Comparison of ENCODE assay signal across 19 mouse cellular contexts in genomic region chr6:38870070-38870469, GRCm38 (mm10). TPM values are rescaled to one million over a fixed set of nuclear protein-coding genes. Genes with fewer than 3 reads are reported as not detected.
DNase-seq lines count a peak whose midpoint lies in the region; ATAC-seq lines count a peak whose summit lies in the region.
"Had no signal": no experiment of that assay in that cellular context is flagged by ENCODE, and none has a peak within 500 bp of the region (broad histone marks: within the 10 kb centered on the region; RNA-seq: fewer than 3 reads in every experiment).

No protein-coding gene starts in this region.

- DNase-seq in intestine, embryonic 14.5 days (ENCODE audit: low spot score): peak; percentile 47
- peak; percentile 86 for DNase-seq in midbrain, embryonic 11.5 days (ENCODE audit: low spot score, missing footprints)
- DNase-seq in embryonic facial prominence, embryonic 10.5 days (ENCODE audit: low spot score): no peak
- DNase-seq in frontal cortex, postnatal 25 days (ENCODE audit: low spot score in 2 of 2): no peak
- no peak for DNase-seq in thymus, adult 18-20 months
- DNase-seq: cerebellum, adult 8-10 months; gastrocnemius, postnatal 10 days; lung, embryonic 14.5 days; lung, postnatal 4 days; spleen, adult 18-20 months had no signal

- H3K79me2 ChIP-seq in macrophage (ENCODE audit: inconsistent target): peaks cover 94% of the 10 kb centered on the region

- no peak overlapping the region for H3K4me3 ChIP-seq in intestine, embryonic 14.5 days (ENCODE audit: low read depth, low read length)
- no peak overlapping the region for H3K4me3 ChIP-seq in intestine, embryonic 15.5 days (replicated peaks)
- H3K4me3 ChIP-seq in midbrain, embryonic 11.5 days (ENCODE audit: low read depth, low read length): no peak overlapping the region
- H3K4me3 ChIP-seq in midbrain, embryonic 15.5 days: no peak overlapping the region
- H3K4me3 ChIP-seq in embryonic facial prominence, embryonic 10.5 days: no peak overlapping the region
- no peak overlapping the region for H3K4me3 ChIP-seq in macrophage (ENCODE audit: inconsistent target)
- H3K4me3 ChIP-seq: embryonic facial prominence, embryonic 15.5 days; heart, embryonic 13.5 days; limb, embryonic 13.5 days had no signal

- H3K27ac ChIP-seq in intestine, embryonic 14.5 days (ENCODE audit: low read depth): no peak overlapping the region
- no peak overlapping the region for H3K27ac ChIP-seq in intestine, embryonic 15.5 days
- no peak overlapping the region for H3K27ac ChIP-seq in midbrain, embryonic 11.5 days (ENCODE audit: low read depth, low read length)
- H3K27ac ChIP-seq in midbrain, embryonic 15.5 days: no peak overlapping the region
- H3K27ac ChIP-seq in embryonic facial prominence, embryonic 10.5 days (replicated peaks): 0 out of 2 replicates have a peak overlapping the region, but pooled peaks have one; percentile 12
- H3K27ac ChIP-seq in macrophage: peak overlapping the region; percentile 74
- H3K27ac ChIP-seq: embryonic facial prominence, embryonic 15.5 days; heart, embryonic 13.5 days; kidney, postnatal 0 days; limb, embryonic 13.5 days had no signal

- H3K4me1 ChIP-seq in intestine, embryonic 14.5 days (replicated peaks; ENCODE audit: control insufficient read depth, insufficient read depth, low read length): peaks cover 39% of the 10 kb centered on the region
- peaks cover 48% of the 10 kb centered on the region for H3K4me1 ChIP-seq in intestine, embryonic 15.5 days (replicated peaks)
- peaks cover 41% of the 10 kb centered on the region for H3K4me1 ChIP-seq in midbrain, embryonic 11.5 days (ENCODE audit: control insufficient read depth, insufficient read depth, low read length)
- H3K4me1 ChIP-seq in midbrain, embryonic 15.5 days: peaks cover 73% of the 10 kb centered on the region
- H3K4me1 ChIP-seq in embryonic facial prominence, embryonic 10.5 days: peaks cover 81% of the 10 kb centered on the region

- H3K27me3 ChIP-seq in intestine, embryonic 14.5 days (replicated peaks; ENCODE audit: control insufficient read depth, insufficient read depth, low read length): no peaks in the 10 kb centered on the region
- no peaks in the 10 kb centered on the region for H3K27me3 ChIP-seq in intestine, embryonic 15.5 days (replicated peaks)
- H3K27me3 ChIP-seq in midbrain, embryonic 11.5 days (ENCODE audit: control insufficient read depth, insufficient read depth, low read length): no peaks in the 10 kb centered on the region
- H3K27me3 ChIP-seq in midbrain, embryonic 15.5 days (replicated peaks): no peaks in the 10 kb centered on the region
- no peaks in the 10 kb centered on the region for H3K27me3 ChIP-seq in embryonic facial prominence, embryonic 10.5 days (replicated peaks; ENCODE audit: low read depth, poor library complexity, severe bottlenecking)
- H3K27me3 ChIP-seq: embryonic facial prominence, embryonic 15.5 days; heart, embryonic 13.5 days; limb, embryonic 13.5 days had no signal

- 41% methylated on average over 2 of the region's 2 CpGs for WGBS in intestine, embryonic 14.5 days
- WGBS in intestine, embryonic 15.5 days: 43% methylated on average over 2 of the region's 2 CpGs
- 3% methylated on average over 2 of the region's 2 CpGs for WGBS in midbrain, embryonic 11.5 days
- 13% methylated on average over 2 of the region's 2 CpGs for WGBS in midbrain, embryonic 15.5 days
- 18% methylated on average over 2 of the region's 2 CpGs for WGBS in embryonic facial prominence, embryonic 10.5 days
- WGBS in macrophage (ENCODE audit: missing documents): 95% methylated on average over 2 of the region's 2 CpGs

- H3K9me3 ChIP-seq in intestine, embryonic 14.5 days (ENCODE audit: control insufficient read depth, low read length): no peaks in the 10 kb centered on the region
- H3K9me3 ChIP-seq in intestine, embryonic 15.5 days: no peaks in the 10 kb centered on the region
- H3K9me3 ChIP-seq in midbrain, embryonic 11.5 days (ENCODE audit: control insufficient read depth, low read length): no peaks in the 10 kb centered on the region
- no peaks in the 10 kb centered on the region for H3K9me3 ChIP-seq in midbrain, embryonic 15.5 days
- no peaks in the 10 kb centered on the region for H3K9me3 ChIP-seq in embryonic facial prominence, embryonic 10.5 days
- H3K9me3 ChIP-seq: embryonic facial prominence, embryonic 15.5 days; heart, embryonic 13.5 days; limb, embryonic 13.5 days had no signal

- no peak overlapping the region for H3K4me2 ChIP-seq in intestine, embryonic 14.5 days (ENCODE audit: low read length)
- H3K4me2 ChIP-seq in intestine, embryonic 15.5 days (replicated peaks): no peak overlapping the region
- H3K4me2 ChIP-seq in midbrain, embryonic 11.5 days: no peak overlapping the region
- H3K4me2 ChIP-seq in midbrain, embryonic 15.5 days: no peak overlapping the region
- H3K4me2 ChIP-seq: embryonic facial prominence, embryonic 15.5 days; heart, embryonic 13.5 days; limb, embryonic 13.5 days; lung, embryonic 14.5 days had no signal

- no peak for ATAC-seq in intestine, embryonic 14.5 days (replicated peaks; ENCODE audit: low FRiP score, low TSS enrichment, low read depth)
- ATAC-seq in intestine, embryonic 15.5 days: no peak
- no peak for ATAC-seq in midbrain, embryonic 11.5 days (ENCODE audit: low FRiP score)
- no peak for ATAC-seq in midbrain, embryonic 15.5 days (replicated peaks)
- ATAC-seq: hindbrain, embryonic 16.5 days; midbrain, embryonic 16.5 days had no signal

- H3K9ac ChIP-seq in intestine, embryonic 14.5 days (ENCODE audit: low read length): no peak overlapping the region
- no peak overlapping the region for H3K9ac ChIP-seq in intestine, embryonic 15.5 days
- H3K9ac ChIP-seq in midbrain, embryonic 11.5 days (ENCODE audit: low read length): no peak overlapping the region
- no peak overlapping the region for H3K9ac ChIP-seq in midbrain, embryonic 15.5 days
- H3K9ac ChIP-seq: embryonic facial prominence, embryonic 15.5 days; heart, embryonic 13.5 days; limb, embryonic 13.5 days; lung, embryonic 14.5 days had no signal

- H3K36me3 ChIP-seq in intestine, embryonic 14.5 days (ENCODE audit: control insufficient read depth, insufficient read depth, low read length): peaks cover 11% of the 10 kb centered on the region; the same call in 1 of the 2 replicates
- no peaks in the 10 kb centered on the region for H3K36me3 ChIP-seq in intestine, embryonic 15.5 days
- no peaks in the 10 kb centered on the region for H3K36me3 ChIP-seq in midbrain, embryonic 11.5 days (ENCODE audit: control insufficient read depth, insufficient read depth, low read length)
- H3K36me3 ChIP-seq in midbrain, embryonic 15.5 days (replicated peaks): no peaks in the 10 kb centered on the region
- H3K36me3 ChIP-seq in embryonic facial prominence, embryonic 10.5 days (replicated peaks): peaks cover 18% of the 10 kb centered on the region
- no peaks in the 10 kb centered on the region for H3K36me3 ChIP-seq in macrophage (ENCODE audit: inconsistent target)
- H3K36me3 ChIP-seq: embryonic facial prominence, embryonic 15.5 days had no signal

RNA-seq across cellular contexts. Expression of gene Tbxas1, which starts 5.1 kb away (rescaled TPM):
- 2.1 and 2.4 TPM in 2 replicates for polyA plus RNA-seq in intestine, embryonic 14.5 days (2014; fragmentation: Nextera tagmentation; extraction: Ambion mirVana)
- 3.4 and 4.0 TPM in 2 replicates for polyA plus RNA-seq in intestine, embryonic 15.5 days (2015; fragmentation: Nextera tagmentation; extraction: Ambion mirVana)
- polyA plus RNA-seq in midbrain, embryonic 11.5 days (2014; fragmentation: Nextera tagmentation; extraction: Ambion mirVana): 1.5 TPM in 2 replicates
- polyA plus RNA-seq in midbrain, embryonic 15.5 days (2015; fragmentation: Nextera tagmentation; extraction: Ambion mirVana): 2.3 TPM in 2 replicates
- polyA plus RNA-seq in embryonic facial prominence, embryonic 10.5 days (2016; fragmentation: Nextera tagmentation; extraction: Ambion mirVana): 0.88 and 1.8 TPM in 2 replicates
- 100 to 1,000 TPM in 23 of 26 experiments, 10 to 100 TPM in 3; 30.0 to 470 (median 360) TPM for total RNA-seq in macrophage (2018; cell fraction: chromatin; rRNA removed)
- total RNA-seq in macrophage (2018; cell fraction: cytosol; rRNA removed): 100 to 1,000 TPM in 8 of 26 experiments, 10 to 100 TPM in 18; 51.7 to 138 (median 88.8) TPM
- 100 to 1,000 TPM in 21 of 26 experiments, 10 to 100 TPM in 5; 43.6 to 394 (median 207) TPM for total RNA-seq in macrophage (2018; cell fraction: nucleus; rRNA removed)
- polyA plus RNA-seq in macrophage (2018): 131 to 194 TPM (median 144 TPM) in 3 replicates

RNA-seq across cellular contexts. Expression of gene Hipk2, which starts 5.9 kb away (rescaled TPM):
- 24.7 and 27.9 TPM in 2 replicates for polyA plus RNA-seq in intestine, embryonic 14.5 days (2014; fragmentation: Nextera tagmentation; extraction: Ambion mirVana)
- 20.2 and 23.3 TPM in 2 replicates for polyA plus RNA-seq in intestine, embryonic 15.5 days (2015; fragmentation: Nextera tagmentation; extraction: Ambion mirVana)
- polyA plus RNA-seq in midbrain, embryonic 11.5 days (2014; fragmentation: Nextera tagmentation; extraction: Ambion mirVana): 25.2 and 25.8 TPM in 2 replicates
- 43.5 and 45.3 TPM in 2 replicates for polyA plus RNA-seq in midbrain, embryonic 15.5 days (2015; fragmentation: Nextera tagmentation; extraction: Ambion mirVana)
- polyA plus RNA-seq in embryonic facial prominence, embryonic 10.5 days (2016; fragmentation: Nextera tagmentation; extraction: Ambion mirVana): 24.5 and 26.1 TPM in 2 replicates
- total RNA-seq in macrophage (2018; cell fraction: chromatin; rRNA removed): 100 to 1,000 TPM in 21 of 26 experiments, 10 to 100 TPM in 5; 32.1 to 275 (median 156) TPM
- total RNA-seq in macrophage (2018; cell fraction: cytosol; rRNA removed): 10 to 100 TPM; 30.3 to 91.8 (median 55.4) TPM
- 100 to 1,000 TPM in 10 of 26 experiments, 10 to 100 TPM in 16; 27.9 to 224 (median 89.0) TPM for total RNA-seq in macrophage (2018; cell fraction: nucleus; rRNA removed)
- 20.7 to 41.4 TPM (median 22.0 TPM) in 3 replicates for polyA plus RNA-seq in macrophage (2018)

Comparison
In these comparisons a context has a peak if more than half of its experiments do, and no peak if none do; other contexts are left out.
1. DNase-seq: peak in intestine, embryonic 14.5 days (single experiment) and midbrain, embryonic 11.5 days (single experiment); none in embryonic facial prominence, embryonic 10.5 days (single experiment), frontal cortex, postnatal 25 days (0 of 2) and thymus, adult 18-20 months (0 of 2).
2. H3K27ac ChIP-seq: peak in embryonic facial prominence, embryonic 10.5 days (single experiment) and macrophage (single experiment); none in intestine, embryonic 14.5 days (single experiment), intestine, embryonic 15.5 days (single experiment), midbrain, embryonic 11.5 days (single experiment) and midbrain, embryonic 15.5 days (single experiment).
3. RNA of gene Tbxas1, which starts 5.1 kb away (polyA plus RNA-seq): 131 to 194 TPM in macrophage; 3.4 to 4.0 TPM in intestine, embryonic 15.5 days, 2.3 TPM in midbrain, embryonic 15.5 days, 2.1 to 2.4 TPM in intestine, embryonic 14.5 days, 0.88 to 1.8 TPM in embryonic facial prominence, embryonic 10.5 days and 1.5 TPM in midbrain, embryonic 11.5 days; every median in the first group is over 10 times any median in the second.